Mouse (Mus musculus): ENCODE data around the gene Slc6a20a. TPM values are rescaled to one million over a fixed set of nuclear protein-coding genes. Genes with fewer than 3 reads are reported as not detected.

The Slc6a20a gene
- polyA plus RNA-seq, 1 experiment from 2014 or later = 1.5 TPM

GRCm38 (mm10) chr9:123631666-123632065 lies 47.0 kb downstream of the Slc6a20a start:
- H3K36me3 ChIP-seq = no peaks in the 10 kb centered on the region
- no peak overlapping the region for H3K27ac ChIP-seq

GRCm38 (mm10) chr9:123625821-123626220 lies 52.9 kb downstream of the Slc6a20a start:
- H3K4me3 ChIP-seq = no peak overlapping the region
- no peak overlapping the region for H3K4me2 ChIP-seq (replicated peaks)
- no peaks in the 10 kb centered on the region for H3K36me3 ChIP-seq
- no peak for ATAC-seq (ENCODE audit: low FRiP score)
- WGBS = 95% methylated on average over 11 of the region's 11 CpGs
- H3K27me3 ChIP-seq = no peaks in the 10 kb centered on the region
- no peaks in the 10 kb centered on the region for H3K9me3 ChIP-seq (replicated peaks)
- H3K27ac ChIP-seq = no peak overlapping the region
- no peak overlapping the region for H3K9ac ChIP-seq
- no peaks in the 10 kb centered on the region for H3K4me1 ChIP-seq

More at GRCm38 (mm10) chr9:123631666-123632065, 47.0 kb downstream of the Slc6a20a start:
- WGBS = 87% methylated on average over 3 of the region's 3 CpGs
- no peaks in the 10 kb centered on the region for H3K9me3 ChIP-seq (replicated peaks)
- no peaks in the 10 kb centered on the region for H3K27me3 ChIP-seq
- H3K9ac ChIP-seq = no peak overlapping the region
- no peaks in the 10 kb centered on the region for H3K4me1 ChIP-seq
- H3K4me3 ChIP-seq = no peak overlapping the region
- H3K4me2 ChIP-seq (replicated peaks) = no peak overlapping the region
- ATAC-seq (ENCODE audit: low FRiP score) = no peak

GRCm38 (mm10) chr9:123624741-123625140 lies 53.9 kb downstream of the Slc6a20a start:
- H3K36me3 ChIP-seq = no peaks in the 10 kb centered on the region

GRCm38 (mm10) chr9:123620311-123621098 lies 58.2 kb downstream of the Slc6a20a start:
- no peaks in the 10 kb centered on the region for H3K36me3 ChIP-seq
- ATAC-seq (ENCODE audit: low FRiP score) = no peak
- 88% methylated on average over 5 of the region's 5 CpGs for WGBS
- H3K27ac ChIP-seq = no peak overlapping the region
- H3K9ac ChIP-seq = no peak overlapping the region
- H3K9me3 ChIP-seq (replicated peaks) = no peaks in the 10 kb centered on the region
- H3K4me2 ChIP-seq (replicated peaks) = no peak overlapping the region
- no peaks in the 10 kb centered on the region for H3K4me1 ChIP-seq
- H3K4me3 ChIP-seq = no peak overlapping the region
- no peaks in the 10 kb centered on the region for H3K27me3 ChIP-seq

More at GRCm38 (mm10) chr9:123624741-123625140, 53.9 kb downstream of the Slc6a20a start:
- no peaks in the 10 kb centered on the region for H3K9me3 ChIP-seq (replicated peaks)
- no peak for ATAC-seq (ENCODE audit: low FRiP score)
- H3K27ac ChIP-seq = no peak overlapping the region
- no peak overlapping the region for H3K9ac ChIP-seq
- H3K4me3 ChIP-seq = no peak overlapping the region
- H3K27me3 ChIP-seq = no peaks in the 10 kb centered on the region
- WGBS = 83% methylated on average over 2 of the region's 2 CpGs
- no peaks in the 10 kb centered on the region for H3K4me1 ChIP-seq
- H3K4me2 ChIP-seq (replicated peaks) = no peak overlapping the region

GRCm38 (mm10) chr9:123601529-123601928 lies 77.2 kb downstream of the Slc6a20a start:
- H3K9ac ChIP-seq = no peak overlapping the region
- 91% methylated on average over 1 of the region's 1 CpGs for WGBS
- no peaks in the 10 kb centered on the region for H3K9me3 ChIP-seq (replicated peaks)
- H3K4me3 ChIP-seq = no peak overlapping the region
- H3K27ac ChIP-seq = no peak overlapping the region
- no peaks in the 10 kb centered on the region for H3K36me3 ChIP-seq
- H3K4me1 ChIP-seq = no peaks in the 10 kb centered on the region
- ATAC-seq (ENCODE audit: low FRiP score) = no peak
- H3K27me3 ChIP-seq = no peaks in the 10 kb centered on the region
- no peak overlapping the region for H3K4me2 ChIP-seq (replicated peaks)

- WGBS = 90% methylated on average over 2 of the region's 2 CpGs
- Histone ChIP-seq H3K36me3 (peaks cover 19% of the 10 kb centered on the region), H3K4me3 (no peak overlapping the region), H3K9me3 (replicated peaks) (no peaks in the 10 kb centered on the region), H3K27me3 (no peaks in the 10 kb centered on the region), H3K4me2 (replicated peaks) (no peak overlapping the region), H3K27ac (no peak overlapping the region), H3K9ac (no peak overlapping the region), H3K4me1 (no peaks in the 10 kb centered on the region)
- no peak for ATAC-seq (ENCODE audit: low FRiP score)
Observed at GRCm38 (mm10) chr9:123597376-123597775, 81.3 kb downstream of the Slc6a20a start.

- Histone ChIP-seq H3K4me2 (replicated peaks) (no peak overlapping the region), H3K36me3 (peaks cover 19% of the 10 kb centered on the region), H3K9me3 (replicated peaks) (no peaks in the 10 kb centered on the region), H3K9ac (no peak overlapping the region), H3K27ac (no peak overlapping the region), H3K4me1 (no peaks in the 10 kb centered on the region), H3K4me3 (no peak overlapping the region), H3K27me3 (no peaks in the 10 kb centered on the region)
- no peak for ATAC-seq (ENCODE audit: low FRiP score)
- WGBS = 94% methylated on average over 2 of the region's 2 CpGs
Observed at GRCm38 (mm10) chr9:123596910-123597309, 81.8 kb downstream of the Slc6a20a start.

GRCm38 (mm10) chr9:123595194-123595593 lies 83.5 kb downstream of the Slc6a20a start:
- Histone ChIP-seq H3K9me3 (replicated peaks) (no peaks in the 10 kb centered on the region), H3K36me3 (peaks cover 19% of the 10 kb centered on the region), H3K27me3 (no peaks in the 10 kb centered on the region), H3K4me1 (no peaks in the 10 kb centered on the region), H3K9ac (no peak overlapping the region), H3K4me3 (no peak overlapping the region), H3K27ac (no peak overlapping the region), H3K4me2 (replicated peaks) (no peak overlapping the region)
- ATAC-seq (ENCODE audit: low FRiP score) = no peak
- WGBS = 91% methylated on average over 4 of the region's 4 CpGs

GRCm38 (mm10) chr9:123589240-123589910 lies 89.3 kb downstream of the Slc6a20a start:
- WGBS = 78% methylated on average over 7 of the region's 7 CpGs
- Histone ChIP-seq H3K9ac (no peak overlapping the region), H3K4me3 (no peak overlapping the region), H3K4me2 (replicated peaks) (no peak overlapping the region), H3K4me1 (no peaks in the 10 kb centered on the region), H3K27me3 (no peaks in the 10 kb centered on the region), H3K36me3 (peaks cover 31% of the 10 kb centered on the region), H3K27ac (no peak overlapping the region), H3K9me3 (replicated peaks) (no peaks in the 10 kb centered on the region)
- ATAC-seq (ENCODE audit: low FRiP score) = no peak

Other genes starting within 250 kb of the Slc6a20a start
- gene Limd1, start 200.2 kb downstream of the Slc6a20a start, polyA plus RNA-seq (2016; fragmentation: Nextera tagmentation; extraction: Ambion mirVana) = 39.2 and 41.3 TPM in 2 replicates
- gene Sacm1l, start 149.1 kb downstream of the Slc6a20a start, polyA plus RNA-seq (2016; fragmentation: Nextera tagmentation; extraction: Ambion mirVana) = 53.4 and 59.8 TPM in 2 replicates
- gene Slc6a20b, start 46.3 kb downstream of the Slc6a20a start, polyA plus RNA-seq (2016; fragmentation: Nextera tagmentation; extraction: Ambion mirVana) = 0.27 and 0.38 TPM in 2 replicates
- gene Ccr9, start 446 bp downstream of the Slc6a20a start, polyA plus RNA-seq (2016; fragmentation: Nextera tagmentation; extraction: Ambion mirVana) = 0.25 and 0.29 TPM in 2 replicates
- 53.2 and 57.4 TPM in 2 replicates for gene Lztfl1, start 38.8 kb upstream of the Slc6a20a start, polyA plus RNA-seq (2016; fragmentation: Nextera tagmentation; extraction: Ambion mirVana)
- 0.22 and 0.23 TPM in 2 replicates for gene Cxcr6, start 127.6 kb upstream of the Slc6a20a start, polyA plus RNA-seq (2016; fragmentation: Nextera tagmentation; extraction: Ambion mirVana)
- 11.3 and 12.2 TPM in 2 replicates for gene Fyco1, start 173.0 kb upstream of the Slc6a20a start, polyA plus RNA-seq (2016; fragmentation: Nextera tagmentation; extraction: Ambion mirVana)
- gene Xcr1, start 183.1 kb upstream of the Slc6a20a start, polyA plus RNA-seq (2016; fragmentation: Nextera tagmentation; extraction: Ambion mirVana) = 0.04 TPM in 1 of 2 replicates, not detected in the other

All from hindbrain, embryonic 12.5 days (tissue).